Mouse (Mus musculus) Patski (cell line): ENCODE data around the gene Sult2b1. TPM values are rescaled to one million over a fixed set of nuclear protein-coding genes. Genes with fewer than 3 reads are reported as not detected.

ENCODE experiments used
- ATAC-seq: fragments of 100-300 bp; one replicate; pipeline ENCODE4 v1.8.0; 2021
- CTCF ChIA-PET: fragments of 350-600 bp; sonication (Branson Sonifier 250); formaldehyde crosslinking; loops from one replicate; lab custom pipeline; 2022; ENCODE audit warnings: inconsistent platforms; lab: Charles Lee
- POLR2A ChIA-PET: fragments of 350-600 bp; sonication (Branson Sonifier 250); formaldehyde crosslinking; loops from one replicate; lab custom pipeline; 2022; ENCODE audit warnings: antibody characterized with exemption, inconsistent platforms; lab: Charles Lee
- DNase-seq: peaks from one replicate; pipeline ENCODE4 v3.0.0-alpha.2; 2011; ENCODE audit warnings: low read depth, low spot score
- H3K27me3 ChIP-seq: fragments of 371-371 bp; one replicate; pipeline ENCODE4 v1.5.1; 2021
- CTCF ChIP-seq: fragments of 100-300 bp; IDR thresholded peaks from one replicate; pipeline ENCODE4 v1.5.1; 2021
- in situ Hi-C: fragments of 300-500 bp; cut with MboI; formaldehyde crosslinking; loops from 3 replicates; pipeline ENCODE4 v1.11.1; 2018; ENCODE audit warnings: low pct_unique_long_range_greater_than_20kb, mixed read lengths
- polyA plus RNA-seq: library from polyadenylated mRNA; unstranded; gene quantifications from one replicate; pipeline ENCODE4 v1.2.3, GENCODE M21; 2021

Sult2b1 gene
- polyA plus RNA-seq, 1 experiment from 2014 or later: 1.4 TPM

DNA sequence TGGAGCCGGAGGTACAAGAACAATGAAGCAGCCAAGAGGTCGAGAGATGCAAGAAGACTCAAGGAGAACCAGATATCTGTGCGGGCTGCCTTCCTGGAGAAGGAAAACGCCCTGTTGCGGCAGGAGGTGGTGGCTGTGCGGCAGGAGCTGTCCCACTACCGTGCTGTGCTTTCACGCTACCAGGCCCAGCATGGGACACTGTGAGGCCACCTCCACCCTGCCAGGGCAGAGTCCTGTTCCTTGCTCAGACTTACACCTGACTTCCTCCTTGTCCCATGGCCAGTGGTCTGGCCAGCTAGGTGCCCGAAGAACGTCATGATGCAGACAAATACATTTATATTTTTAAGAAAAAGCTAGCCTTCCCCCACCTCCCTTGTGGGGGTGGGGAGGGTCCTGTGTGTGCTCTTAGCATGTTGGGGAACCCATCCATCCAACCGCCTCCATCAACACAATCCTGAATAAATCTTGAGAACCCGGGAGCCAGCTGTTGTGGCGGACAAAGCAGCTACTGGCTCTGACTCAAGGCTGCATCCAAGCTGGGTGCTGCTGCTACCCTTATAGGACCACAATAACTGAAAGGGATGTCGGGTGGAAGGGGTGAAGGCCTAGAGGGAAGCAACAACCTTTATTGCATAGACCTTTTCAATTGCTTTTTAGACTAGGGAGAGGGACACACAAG lies 74.7 kb downstream of the Sult2b1 start:
- H3K27me3 ChIP-seq: no peaks in the 10 kb centered on the region
- TF ChIP-seq CTCF: no peak
- CTCF ChIA-PET: interaction anchor here (1.1 kb wide), 1 partner anchor 275 kb away, joined by 3 read pairs; the partner anchor contains the start of gene Gys1
- no peak for ATAC-seq
- in situ Hi-C loops: loop anchor here (25.0 kb wide), 1 partner anchor 848 kb away; the partner anchor contains the start of genes Pnkp and Ptov1
- DNase-seq: no peak
- POLR2A ChIA-PET: interaction anchor here (3.6 kb wide), 1 partner anchor 8 kb away, joined by 28 read pairs; the partner anchor contains the start of gene Sphk2

DNA sequence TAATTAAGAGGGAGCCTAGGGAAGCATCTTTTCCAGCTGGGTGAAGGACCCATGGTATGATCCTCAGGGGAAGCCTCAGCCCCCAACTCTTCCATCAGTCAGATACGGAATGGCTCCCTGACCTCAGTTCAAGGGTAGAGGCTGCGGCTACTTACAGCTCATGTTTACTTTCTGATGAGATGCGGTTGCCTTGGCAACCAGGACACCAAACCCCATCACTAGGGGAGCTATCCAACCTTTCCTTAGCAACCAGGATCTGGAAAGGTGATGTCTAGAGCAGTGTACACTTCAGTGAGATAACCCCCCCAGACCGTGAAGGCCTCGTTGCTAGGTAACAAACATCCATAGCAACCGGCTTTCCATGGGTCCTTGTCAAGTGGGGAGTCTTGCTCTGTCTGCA lies 75.4 kb downstream of the Sult2b1 start:
- ATAC-seq (no peak), DNase-seq (no peak)
- in situ Hi-C loops: loop anchor here (25.0 kb wide), 1 partner anchor 847 kb away; the partner anchor contains the start of genes Pnkp and Ptov1
- no peaks in the 10 kb centered on the region for H3K27me3 ChIP-seq
- ChIA-PET POLR2A (interaction anchor here (3.6 kb wide), 1 partner anchor 9 kb away, joined by 28 read pairs; the partner anchor contains the start of gene Sphk2), CTCF (interaction anchor here (1.1 to 2.2 kb wide), 3 partner anchors 10 to 275 kb away, joined by 3 to 9 read pairs (median 3); partner anchors contain the start of genes Gys1 and Ntn5)
- TF ChIP-seq CTCF: no peak

DNA sequence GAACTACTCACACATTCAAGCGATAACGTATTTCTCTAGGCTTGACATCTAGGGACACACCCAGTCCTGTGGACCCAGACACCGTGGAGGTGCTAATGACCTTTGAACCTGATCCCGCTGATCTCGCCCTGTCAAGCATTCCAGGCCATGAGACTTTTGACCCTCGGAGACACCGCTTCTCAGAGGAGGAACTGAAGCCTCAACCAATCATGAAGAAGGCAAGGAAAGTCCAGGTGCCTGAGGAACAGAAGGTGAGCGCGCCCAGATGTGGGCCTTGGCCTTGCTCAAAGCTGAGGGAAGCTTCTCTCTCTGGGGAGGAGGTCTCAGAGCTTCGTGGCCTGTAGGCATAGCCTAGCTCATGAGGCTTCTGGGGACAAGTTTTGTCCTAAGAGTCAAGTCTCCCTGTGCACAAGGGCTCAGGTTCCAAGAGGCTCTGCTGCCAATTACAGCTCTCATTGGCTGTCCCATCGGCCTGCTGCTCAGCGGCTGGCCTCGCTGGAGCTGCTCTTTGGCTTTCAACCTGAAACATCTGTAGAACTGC lies 76.2 kb downstream of the Sult2b1 start:
- no peak for DNase-seq
- ATAC-seq: no peak
- POLR2A ChIA-PET: interaction anchor here (0.8 to 3.6 kb wide), 2 partner anchors 10 to 27 kb away, joined by 3 to 28 read pairs; partner anchors contain the start of gene Sphk2
- in situ Hi-C loops: loop anchor here (25.0 kb wide), 1 partner anchor 846 kb away; the partner anchor contains the start of genes Pnkp and Ptov1
- H3K27me3 ChIP-seq: no peaks in the 10 kb centered on the region
- CTCF ChIA-PET: interaction anchor here (0.7 to 2.2 kb wide), 6 partner anchors 9 to 274 kb away, joined by 3 to 9 read pairs (median 3); partner anchors contain the start of genes Gys1 and Ntn5
- TF ChIP-seq CTCF: no peak

DNA sequence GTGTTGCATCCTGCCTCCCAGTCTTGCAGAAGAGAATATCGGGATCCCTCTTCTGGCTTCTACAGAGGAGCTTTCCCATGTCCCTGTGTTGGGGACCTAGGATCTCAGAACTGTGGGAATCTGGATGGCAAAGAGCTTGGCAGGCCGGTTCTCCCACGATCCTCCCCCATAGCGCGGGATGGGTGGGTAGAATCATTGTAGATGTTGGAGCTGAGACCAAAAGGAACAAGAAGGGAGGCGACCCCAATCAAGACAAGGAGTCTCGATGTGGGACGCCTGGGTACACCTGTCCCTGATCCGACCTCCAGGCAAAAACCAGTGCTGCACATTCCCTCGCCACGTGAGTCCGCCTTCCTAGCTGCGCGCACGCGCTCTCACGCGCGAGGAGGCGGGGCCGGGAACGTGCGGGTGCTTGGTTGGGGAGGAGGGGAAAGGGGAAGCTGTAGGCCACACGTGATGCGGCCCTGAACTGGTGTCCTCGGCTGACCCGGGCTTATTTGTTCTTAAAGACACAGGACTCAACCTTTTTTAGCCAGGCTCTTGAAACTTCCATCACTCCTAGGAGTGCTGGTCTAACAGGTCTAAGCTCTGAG lies 77.0 kb downstream of the Sult2b1 start:
- ATAC-seq (no peak), DNase-seq (no peak)
- no peak for TF ChIP-seq CTCF
- ChIA-PET CTCF (interaction anchor here (1.0 to 2.2 kb wide), 4 partner anchors 11 to 152 kb away, joined by 3 to 9 read pairs (median 3); partner anchors contain the start of gene Ntn5), POLR2A (interaction anchor here (0.7 to 3.6 kb wide), 4 partner anchors 11 to 26 kb away, joined by 3 to 28 read pairs (median 3); partner anchors contain the start of gene Sphk2)
- H3K27me3 ChIP-seq: no peaks in the 10 kb centered on the region
- in situ Hi-C loops: loop anchor here (25.0 kb wide), 1 partner anchor 845 kb away; the partner anchor contains the start of genes Pnkp and Ptov1

DNA sequence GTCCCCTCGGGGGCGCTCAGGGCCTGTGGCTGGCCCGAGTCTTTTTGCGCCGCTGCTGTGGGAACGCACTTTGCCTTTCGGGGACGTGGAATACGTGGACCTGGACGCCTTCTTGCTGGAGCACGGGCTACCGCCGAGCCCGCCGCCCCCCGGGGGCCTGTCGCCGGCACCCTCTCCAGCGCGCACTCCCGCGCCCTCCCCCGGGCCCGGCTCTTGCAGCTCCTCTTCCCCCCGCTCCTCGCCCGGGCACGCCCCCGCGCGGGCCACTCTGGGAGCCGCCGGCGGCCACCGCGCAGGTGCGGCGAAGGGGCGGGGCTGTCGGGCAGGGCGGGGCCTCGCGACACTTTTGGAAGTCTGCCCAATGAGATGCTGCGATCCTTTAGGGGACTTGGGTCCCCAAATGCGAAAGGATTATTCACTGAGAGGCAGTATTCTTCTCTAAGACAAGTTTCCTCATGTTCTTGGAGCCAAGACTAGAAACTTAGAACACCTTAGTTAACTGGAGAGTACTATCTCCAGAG lies 77.7 kb downstream of the Sult2b1 start:
- in situ Hi-C loops: loop anchor here (25.0 kb wide), 1 partner anchor 844 kb away; the partner anchor contains the start of genes Pnkp and Ptov1
- no peak for TF ChIP-seq CTCF
- DNase-seq: no peak
- no peaks in the 10 kb centered on the region for H3K27me3 ChIP-seq
- ATAC-seq: no peak
- POLR2A ChIA-PET: interaction anchor here (1.0 to 3.6 kb wide), 2 partner anchors 11 to 12 kb away, joined by 3 to 28 read pairs; partner anchors contain the start of gene Sphk2
- CTCF ChIA-PET: interaction anchor here (2.2 kb wide), 1 partner anchor 24 kb away, joined by 9 read pairs; the partner anchor contains the start of gene Ntn5

DNA sequence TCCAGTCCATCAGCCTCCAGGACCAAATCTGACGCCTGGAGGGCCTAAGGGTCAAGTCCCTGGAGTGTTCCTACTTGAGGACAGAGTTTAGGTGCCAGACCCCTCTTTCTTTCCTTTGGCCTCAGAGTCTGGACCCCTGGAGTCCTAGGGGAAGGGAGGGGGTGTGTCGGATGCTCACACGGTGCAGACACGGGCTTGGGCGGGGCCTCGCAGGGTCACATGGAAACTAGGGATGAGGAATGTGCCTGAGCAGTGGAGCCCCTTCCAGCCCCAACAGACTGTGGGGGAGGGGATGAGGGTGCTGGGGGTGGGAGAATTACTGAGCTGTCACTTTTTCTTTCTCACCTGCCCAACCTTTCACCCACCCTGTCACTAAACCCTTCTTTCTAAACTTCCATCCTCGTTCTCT lies 78.6 kb downstream of the Sult2b1 start:
- DNase-seq: no peak
- ChIA-PET CTCF (interaction anchor here (1.4 to 1.8 kb wide), 2 partner anchors 12 to 23 kb away, joined by 6 to 9 read pairs; partner anchors contain the start of genes Ntn5 and Sphk2), POLR2A (interaction anchor here (3.3 kb wide), 1 partner anchor 22 kb away, joined by 17 read pairs; the partner anchor contains the start of gene Ntn5)
- peak; percentile 11 for ATAC-seq
- in situ Hi-C loops: loop anchor here (25.0 kb wide), 1 partner anchor 844 kb away; the partner anchor contains the start of genes Pnkp and Ptov1
- TF ChIP-seq CTCF: no peak
- H3K27me3 ChIP-seq: no peaks in the 10 kb centered on the region

DNA sequence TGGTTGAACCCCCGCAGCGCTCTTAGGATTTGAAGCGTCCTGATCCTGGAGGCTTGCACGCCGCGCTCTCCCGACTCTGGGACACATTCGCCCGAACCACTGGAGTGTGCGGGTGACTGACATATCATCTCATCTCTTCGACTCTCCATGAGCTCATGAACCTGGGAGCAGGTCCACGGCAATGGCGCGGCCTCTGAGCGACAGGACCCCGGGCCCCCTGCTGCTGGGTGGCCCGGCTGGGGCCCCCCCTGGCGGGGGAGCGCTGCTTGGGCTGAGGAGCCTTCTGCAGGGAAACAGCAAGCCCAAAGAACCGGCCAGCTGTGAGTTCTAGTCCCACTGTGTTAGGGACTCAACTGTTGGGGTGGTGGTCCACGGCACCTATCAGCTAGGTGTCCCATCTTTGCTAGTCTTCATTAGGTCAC lies 79.0 kb downstream of the Sult2b1 start:
- in situ Hi-C loops: loop anchor here (25.0 kb wide), 1 partner anchor 843 kb away; the partner anchor contains the start of genes Pnkp and Ptov1
- DNase-seq (no peak), ATAC-seq (no peak)
- CTCF ChIA-PET: interaction anchor here (1.4 to 1.8 kb wide), 2 partner anchors 12 to 23 kb away, joined by 6 to 9 read pairs; partner anchors contain the start of genes Ntn5 and Sphk2
- H3K27me3 ChIP-seq: no peaks in the 10 kb centered on the region
- TF ChIP-seq CTCF: no peak
- POLR2A ChIA-PET: interaction anchor here (0.6 to 3.3 kb wide), 2 partner anchors 22 to 198 kb away, joined by 3 to 17 read pairs; partner anchors contain the start of gene Ntn5

DNA sequence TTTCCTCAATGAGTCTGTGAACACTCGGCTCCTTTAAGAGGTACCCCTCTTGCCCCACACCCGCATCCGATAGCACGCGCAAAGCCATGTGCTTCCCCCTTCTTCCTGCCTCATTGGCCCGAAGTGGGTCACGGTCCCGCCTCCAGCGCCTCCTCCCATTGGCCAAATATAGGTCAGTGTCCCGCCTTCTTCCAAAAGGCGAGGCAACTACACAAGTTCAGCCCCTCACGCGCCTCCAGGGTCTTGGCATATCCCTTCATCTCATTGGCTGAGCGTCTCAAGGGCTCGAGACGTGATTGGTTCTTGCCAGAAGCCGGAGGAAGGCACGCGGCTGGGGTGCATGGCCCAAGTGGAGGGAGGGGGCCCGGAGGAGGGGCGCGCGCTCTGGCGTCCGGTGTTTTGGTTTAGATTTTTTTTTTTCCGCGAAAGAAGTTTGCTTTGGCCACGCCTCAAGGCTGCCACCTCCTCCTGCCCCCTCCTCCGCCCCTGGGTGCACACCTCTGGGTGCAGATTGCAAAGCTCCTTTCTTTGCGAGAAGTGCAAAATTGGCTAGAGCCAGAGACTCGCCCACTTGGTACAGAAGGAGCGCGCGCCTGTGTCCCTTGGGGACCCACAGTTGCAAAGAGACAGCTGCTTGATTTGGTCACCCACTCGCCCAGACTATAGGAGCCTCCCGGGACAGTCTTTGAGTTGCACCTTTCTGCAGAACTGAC lies 79.6 kb downstream of the Sult2b1 start, which contains the start of gene Dbp:
Gene Dbp (plus strand): TSS at position 359 of the 713 bp plus-strand sequence.
- in situ Hi-C loops: loop anchor here (25.0 kb wide), 1 partner anchor 843 kb away; the partner anchor contains the start of genes Pnkp and Ptov1
- H3K27me3 ChIP-seq: no peaks in the 10 kb centered on the region
- no peak for TF ChIP-seq CTCF
- ChIA-PET CTCF (interaction anchor here (1.4 to 4.9 kb wide), 3 partner anchors 13 to 22 kb away, joined by 6 to 31 read pairs (median 9); partner anchors contain the start of genes Ntn5 and Sphk2), POLR2A (interaction anchor here (0.6 to 3.3 kb wide), 3 partner anchors 13 to 197 kb away, joined by 3 to 17 read pairs (median 3); partner anchors contain the start of genes Ntn5 and Sphk2)
- peak; percentile 97 for DNase-seq
- ATAC-seq: peak; percentile 76
